Mouse (Mus musculus) testis, adult 2 months (tissue): Measurements from ENCODE around the gene Slc9a8.

ENCODE experiments used
- CTCF ChIP-seq: fragments of 200-500 bp; IDR thresholded peaks from 2 replicates; pipeline ENCODE4 v1.5.1; 2012; ENCODE audit warnings: low read depth, mild to moderate bottlenecking, inconsistent platforms, low read length, moderate library complexity; ENCODE audit not compliant: control insufficient read depth, insufficient read depth, insufficient replicate concordance
- POLR2A ChIP-seq: fragments of 200-500 bp; IDR thresholded peaks from 2 replicates; pipeline ENCODE4 v1.6.1; 2012; ENCODE audit warnings: low read depth, mild to moderate bottlenecking, inconsistent platforms, low read length, moderate library complexity; ENCODE audit not compliant: control insufficient read depth

GRCm38 (mm10) chr2:167424040-167424439 is 2.5 kb downstream of the Slc9a8 start:
- TF ChIP-seq CTCF (no peak), POLR2A (no peak)
